Mouse (Mus musculus) embryonic facial prominence, embryonic 15.5 days (tissue): ENCODE data around the gene Wipf1. TPM values are rescaled to one million over a fixed set of nuclear protein-coding genes. Genes with fewer than 3 reads are reported as not detected.
"Not testable (repeated sequence)": the region's sequence is repeated elsewhere in the genome, so short reads cannot be mapped to it uniquely, and the experiment has no call there.

ENCODE experiments used
- ATAC-seq: fragments of 200-750 bp; cut with Nextera tagmentation; 2 replicates; pipeline ENCODE4 v1.8.0; 2017; ENCODE audit warnings: low read depth, moderate TSS enrichment; ENCODE audit not compliant: insufficient number of reproducible peaks, low FRiP score, low TSS enrichment
- H3K27ac ChIP-seq: fragments of 300-500 bp; sonication (generic); replicated peaks from 2 replicates; pipeline ENCODE4 v1.5.1; 2015; ENCODE audit warnings: mild to moderate bottlenecking, inconsistent platforms
- H3K27me3 ChIP-seq: fragments of 300-500 bp; sonication (generic); 2 replicates; pipeline ENCODE4 v1.6.1; 2015; ENCODE audit warnings: inconsistent platforms
- H3K36me3 ChIP-seq: fragments of 300-500 bp; sonication (generic); 2 replicates; pipeline ENCODE4 v1.6.1; 2015; ENCODE audit warnings: mild to moderate bottlenecking, inconsistent platforms
- H3K4me1 ChIP-seq: fragments of 300-500 bp; sonication (generic); 2 replicates; pipeline ENCODE4 v1.6.1; 2015; ENCODE audit warnings: inconsistent platforms
- H3K4me2 ChIP-seq: fragments of 300-500 bp; sonication (generic); replicated peaks from 2 replicates; pipeline ENCODE4 v1.6.1; 2015; ENCODE audit warnings: mild to moderate bottlenecking, inconsistent platforms
- H3K4me3 ChIP-seq: fragments of 300-500 bp; sonication (generic); replicated peaks from 2 replicates; pipeline ENCODE4 v1.5.1; 2015; ENCODE audit warnings: mild to moderate bottlenecking, inconsistent platforms
- H3K9ac ChIP-seq: fragments of 300-500 bp; sonication (generic); 2 replicates; pipeline ENCODE4 v1.6.1; 2015; ENCODE audit warnings: inconsistent platforms
- H3K9me3 ChIP-seq: fragments of 300-500 bp; sonication (generic); replicated peaks from 2 replicates; pipeline ENCODE4 v1.6.1; 2016; ENCODE audit warnings: inconsistent platforms
- WGBS: fragments of 180-500 bp; shearing (Covaris S2); methylation state at CpG from one replicate; pipeline ENCODE4 v1.1.7; 2015; 5-methylcytosine and 5-hydroxymethylcytosine counted together
- polyA plus RNA-seq: library from polyadenylated mRNA; unstranded; fragments of >200 nt; fragmentation: Nextera tagmentation; extraction: Ambion mirVana; gene quantifications from 2 replicates; pipeline ENCODE4 v1.2.1, GENCODE M21; 2015

Wipf1 gene
- polyA plus RNA-seq, 1 experiment from 2014 or later: 20.0 TPM

DNA sequence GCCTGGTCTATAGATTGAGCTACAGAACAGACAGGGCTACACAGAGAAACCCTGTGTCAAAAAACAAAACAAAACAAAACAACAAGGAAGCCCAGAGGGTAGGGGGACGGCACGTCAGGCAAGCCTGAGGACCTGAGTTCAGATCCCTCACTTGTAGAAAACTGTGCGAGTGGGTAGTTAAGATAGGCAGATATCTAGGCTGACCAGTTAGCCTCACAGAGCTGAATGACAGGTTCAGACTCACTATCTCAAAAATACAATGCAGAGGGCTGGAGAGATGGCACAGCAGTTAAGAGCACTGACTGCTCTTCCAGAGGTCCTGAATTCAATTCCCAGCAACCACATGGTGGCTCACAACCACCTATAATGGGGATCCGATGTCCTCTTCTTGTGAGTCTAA is 23.2 kb downstream of the Wipf1 start:
- not testable (repeated sequence) for H3K4me2 ChIP-seq, H3K36me3 ChIP-seq, H3K27ac ChIP-seq, H3K9me3 ChIP-seq, H3K4me3 ChIP-seq, ATAC-seq, H3K27me3 ChIP-seq, H3K9ac ChIP-seq
- WGBS: 94% methylated on average over 4 of the region's 4 CpGs
- H3K4me1 ChIP-seq: peaks cover 41% of the 10 kb centered on the region

DNA sequence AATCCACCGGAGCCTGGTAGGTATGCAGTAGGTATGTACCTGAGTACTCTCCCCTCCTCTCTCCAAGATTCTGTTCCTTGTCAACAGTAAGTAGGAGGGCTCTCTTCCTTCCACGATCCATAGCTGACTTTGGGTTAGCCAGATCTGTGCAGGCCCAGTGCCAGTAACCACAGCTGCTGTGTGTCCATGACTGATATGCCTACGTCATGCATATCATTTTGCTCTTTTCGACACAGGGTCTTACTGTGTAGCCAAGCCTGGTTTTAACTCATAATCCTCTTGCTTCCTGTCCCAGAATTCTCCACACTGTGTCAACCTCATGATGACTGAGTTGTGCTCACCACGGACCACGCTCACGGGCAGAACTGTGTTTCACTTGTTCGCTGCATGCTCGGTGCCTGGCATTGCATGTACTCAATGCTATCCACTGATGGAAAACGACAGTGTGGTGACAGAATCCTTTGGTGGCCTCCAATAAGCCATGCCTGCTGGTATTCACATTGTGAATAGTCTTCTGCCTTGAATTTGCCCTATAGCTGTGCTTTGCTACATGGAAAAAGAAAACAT is 26.6 kb downstream of the Wipf1 start:
- no peaks in the 10 kb centered on the region for H3K9me3 ChIP-seq
- 70% methylated on average over 10 of the region's 10 CpGs for WGBS

DNA sequence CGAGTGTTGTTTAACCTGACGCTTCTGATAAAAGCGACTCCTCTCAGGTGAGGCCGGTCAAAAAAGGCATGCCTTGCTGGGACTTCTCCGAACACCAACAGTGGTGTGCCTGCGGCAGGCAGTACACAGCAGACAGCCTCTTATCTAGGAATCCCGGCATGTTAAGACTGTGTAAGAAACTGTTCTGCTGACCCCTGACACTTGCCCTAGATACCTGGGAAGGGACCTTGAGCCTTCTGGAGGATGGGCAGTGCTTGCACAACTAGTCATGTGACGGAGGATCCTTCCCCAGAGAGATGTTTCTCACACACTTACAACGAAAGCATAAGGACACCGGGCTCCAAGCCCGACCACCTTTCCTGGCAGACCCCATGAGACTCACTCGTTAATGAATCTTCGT is 28.7 kb downstream of the Wipf1 start:
- H3K4me2 ChIP-seq: no peak overlapping the region
- H3K27me3 ChIP-seq: no peaks in the 10 kb centered on the region
- H3K36me3 ChIP-seq: no peaks in the 10 kb centered on the region; the same call in 1 of the 2 replicates
- WGBS: 82% methylated on average over 13 of the region's 13 CpGs
- no peak overlapping the region for H3K4me3 ChIP-seq
- ATAC-seq: no peak
- H3K9ac ChIP-seq: no peak overlapping the region
- peaks cover 20% of the 10 kb centered on the region for H3K4me1 ChIP-seq
- no peak overlapping the region for H3K27ac ChIP-seq
- H3K9me3 ChIP-seq: no peaks in the 10 kb centered on the region

More for the DNA sequence above, 26.6 kb downstream of the Wipf1 start:
- Histone ChIP-seq H3K9ac (no peak overlapping the region), H3K36me3 (no peaks in the 10 kb centered on the region; the same call in 1 of the 2 replicates), H3K4me2 (no peak overlapping the region), H3K4me3 (no peak overlapping the region), H3K4me1 (peaks cover 14% of the 10 kb centered on the region), H3K27me3 (no peaks in the 10 kb centered on the region), H3K27ac (peak overlapping the region; percentile 56; the same call in 1 of the 2 replicates)
- peak; percentile 73 for ATAC-seq

DNA sequence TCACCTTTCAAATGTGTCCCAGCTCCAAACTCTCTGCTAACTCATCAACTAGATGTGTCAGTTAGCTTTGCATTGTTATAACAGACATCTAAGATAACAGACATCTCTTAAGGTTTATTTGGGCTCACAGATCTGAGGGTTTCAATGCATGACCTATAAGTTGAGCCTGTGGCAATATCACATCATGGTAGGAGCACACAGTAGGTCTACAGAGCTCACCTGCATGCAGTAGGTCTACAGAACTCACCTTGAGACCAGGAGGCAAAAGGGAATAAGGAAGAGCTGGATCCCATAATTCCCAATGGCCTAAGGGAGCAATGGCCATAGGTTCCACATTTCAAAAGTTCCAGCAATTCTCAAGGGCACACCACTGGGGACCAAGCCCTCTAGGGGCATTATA is 31.2 kb downstream of the Wipf1 start:
- H3K9me3 ChIP-seq: no peaks in the 10 kb centered on the region
- no peak for ATAC-seq
- H3K27ac ChIP-seq: no peak overlapping the region
- H3K4me1 ChIP-seq: peaks cover 24% of the 10 kb centered on the region
- H3K9ac ChIP-seq: no peak overlapping the region
- H3K4me3 ChIP-seq: no peak overlapping the region
- H3K4me2 ChIP-seq: no peak overlapping the region
- no peaks in the 10 kb centered on the region; the same call in 1 of the 2 replicates for H3K36me3 ChIP-seq
- H3K27me3 ChIP-seq: no peaks in the 10 kb centered on the region

DNA sequence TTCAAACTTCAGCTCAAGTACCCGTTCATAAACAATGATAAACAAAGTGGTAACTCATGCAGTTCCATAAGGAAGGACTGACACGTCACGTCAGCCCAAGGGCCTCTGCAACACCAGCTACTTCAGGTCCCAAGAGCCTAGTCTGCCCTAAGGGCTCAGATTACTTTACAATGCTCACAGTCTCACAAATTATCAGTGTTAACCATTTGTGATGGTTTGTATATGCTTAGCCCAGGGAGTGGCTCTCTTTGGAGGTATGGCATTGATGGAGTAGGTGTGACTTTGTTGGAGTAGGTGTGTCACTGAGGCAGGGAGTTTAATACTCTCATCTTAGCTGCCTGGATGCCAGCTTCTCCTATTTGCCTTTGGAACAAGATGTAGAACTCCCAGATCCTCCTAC is 32.0 kb downstream of the Wipf1 start:
- Histone ChIP-seq H3K36me3 (no peaks in the 10 kb centered on the region; the same call in 1 of the 2 replicates), H3K4me3 (no peak overlapping the region), H3K9ac (no peak overlapping the region), H3K27me3 (no peaks in the 10 kb centered on the region), H3K9me3 (no peaks in the 10 kb centered on the region), H3K4me1 (peaks cover 27% of the 10 kb centered on the region), H3K27ac (no peak overlapping the region), H3K4me2 (no peak overlapping the region)
- 40% methylated on average over 3 of the region's 3 CpGs for WGBS
- no peak for ATAC-seq

DNA sequence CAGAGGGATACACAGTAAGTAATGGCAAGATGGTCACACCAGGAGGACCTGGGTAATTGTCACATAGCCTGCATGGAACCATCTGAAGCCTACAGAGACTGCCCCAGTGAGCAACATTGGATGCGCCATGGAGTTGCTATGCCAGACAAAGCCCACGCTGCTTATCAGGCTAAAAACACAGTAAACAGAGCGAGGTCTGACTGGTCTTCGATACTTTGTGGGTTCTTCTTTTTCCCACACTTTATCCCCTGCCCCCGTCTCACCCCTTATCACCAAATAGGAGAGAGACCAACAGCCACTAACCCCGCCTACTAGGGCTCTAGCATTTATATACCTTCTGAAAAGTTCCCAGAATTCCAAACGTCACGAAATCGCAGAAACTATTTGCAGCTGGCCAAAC is 32.6 kb downstream of the Wipf1 start:
- peaks cover 26% of the 10 kb centered on the region for H3K4me1 ChIP-seq
- H3K27ac ChIP-seq: no peak overlapping the region
- H3K4me2 ChIP-seq: no peak overlapping the region
- H3K36me3 ChIP-seq: no peaks in the 10 kb centered on the region; the same call in 1 of the 2 replicates
- H3K9ac ChIP-seq: no peak overlapping the region
- no peaks in the 10 kb centered on the region for H3K27me3 ChIP-seq
- H3K9me3 ChIP-seq: no peaks in the 10 kb centered on the region
- ATAC-seq: no peak
- H3K4me3 ChIP-seq: no peak overlapping the region
- WGBS: 80% methylated on average over 9 of the region's 9 CpGs

DNA sequence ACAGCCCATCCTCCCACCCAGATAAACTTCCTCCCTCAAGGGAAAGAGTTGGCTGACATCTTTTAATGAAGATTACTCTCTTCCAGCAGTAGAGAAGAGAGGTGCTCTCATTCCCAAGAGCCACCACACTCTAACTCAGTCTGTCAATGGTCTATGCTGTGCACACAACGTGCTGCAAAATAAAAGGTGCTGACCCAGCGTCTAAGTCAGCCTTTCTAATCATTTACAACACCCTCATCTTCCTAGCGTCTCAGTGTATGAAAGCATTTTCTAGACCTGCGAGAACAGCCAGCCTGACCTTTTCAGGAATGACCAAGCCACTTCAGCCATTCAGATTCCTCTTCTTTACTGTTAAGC is 33.2 kb downstream of the Wipf1 start:
- WGBS: 71% methylated on average over 4 of the region's 4 CpGs

DNA sequence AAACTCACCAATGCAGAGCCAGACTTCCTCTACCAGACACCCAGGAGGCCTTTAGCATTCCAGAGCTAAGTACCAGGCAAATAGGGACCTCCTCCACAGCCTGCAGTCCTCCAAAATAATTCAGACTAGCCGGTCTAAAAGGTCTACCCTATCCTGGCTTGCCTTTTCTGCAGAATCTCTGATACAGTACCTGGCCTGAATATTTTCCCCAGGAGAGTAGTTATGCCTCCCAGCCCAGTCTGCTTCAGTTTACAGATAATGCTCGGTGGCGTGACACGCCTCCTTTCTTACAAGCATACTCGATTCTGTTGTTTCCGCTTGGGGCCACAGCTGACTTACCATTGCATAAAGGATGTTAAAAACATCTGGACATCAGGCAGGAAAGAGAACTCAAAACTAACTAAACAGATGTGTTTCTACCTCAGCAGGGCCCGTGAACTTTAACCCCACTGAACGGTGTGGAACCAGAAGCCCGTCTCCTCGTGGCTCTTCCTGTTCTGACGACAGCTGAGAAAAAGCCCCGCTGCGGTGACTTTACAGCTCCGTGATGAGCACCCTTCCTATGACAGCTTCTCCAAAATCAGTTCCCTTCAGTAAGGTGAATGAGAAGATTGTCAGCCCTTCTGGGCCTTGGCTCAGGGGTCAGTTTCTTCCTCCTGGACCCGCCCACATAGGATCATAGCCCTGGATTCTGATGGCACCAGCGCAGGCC is 33.8 kb downstream of the Wipf1 start:
- H3K4me2 ChIP-seq: no peak overlapping the region
- no peaks in the 10 kb centered on the region for H3K9me3 ChIP-seq
- peak overlapping the region; percentile 68; the same call in 1 of the 2 replicates for H3K27ac ChIP-seq
- no peaks in the 10 kb centered on the region for H3K27me3 ChIP-seq
- no peaks in the 10 kb centered on the region; the same call in 1 of the 2 replicates for H3K36me3 ChIP-seq
- H3K4me1 ChIP-seq: peaks cover 38% of the 10 kb centered on the region
- 31% methylated on average over 16 of the region's 16 CpGs for WGBS
- ATAC-seq: 0 out of 2 replicates have a peak, but pooled peaks have one; percentile 5
- no peak overlapping the region for H3K4me3 ChIP-seq
- H3K9ac ChIP-seq: no peak overlapping the region

More for the DNA sequence above, 33.2 kb downstream of the Wipf1 start:
- H3K4me3 ChIP-seq: no peak overlapping the region
- no peaks in the 10 kb centered on the region for H3K27me3 ChIP-seq
- ATAC-seq: no peak
- no peak overlapping the region for H3K4me2 ChIP-seq
- H3K27ac ChIP-seq: peak overlapping the region; percentile 68; the same call in 1 of the 2 replicates
- H3K9ac ChIP-seq: no peak overlapping the region
- peaks cover 32% of the 10 kb centered on the region for H3K4me1 ChIP-seq
- H3K9me3 ChIP-seq: no peaks in the 10 kb centered on the region
- no peaks in the 10 kb centered on the region; the same call in 1 of the 2 replicates for H3K36me3 ChIP-seq

DNA sequence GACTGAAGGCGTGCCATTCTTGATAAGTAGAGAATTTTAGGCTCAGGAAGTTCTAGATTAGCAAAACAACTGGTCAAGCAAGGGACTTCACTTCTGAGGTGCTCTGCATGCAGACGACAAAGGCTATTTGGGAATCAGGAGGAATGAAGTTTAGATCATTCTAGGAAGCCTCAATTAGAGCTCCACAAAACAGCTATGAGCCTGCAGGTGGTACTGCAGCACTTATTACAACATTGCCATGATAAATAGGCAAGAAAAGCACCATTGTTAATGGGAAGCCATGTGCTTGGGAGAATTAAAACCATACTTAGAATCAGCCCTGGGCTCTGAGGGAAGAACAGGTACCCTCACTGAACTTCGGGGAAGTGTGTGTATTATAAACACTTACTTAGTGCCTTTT is 36.0 kb downstream of the Wipf1 start:
- Histone ChIP-seq H3K27me3 (no peaks in the 10 kb centered on the region), H3K9ac (no peak overlapping the region), H3K27ac (no peak overlapping the region; the same call in 1 of the 2 replicates), H3K4me2 (no peak overlapping the region), H3K9me3 (no peaks in the 10 kb centered on the region), H3K4me1 (peaks cover 44% of the 10 kb centered on the region), H3K4me3 (no peak overlapping the region), H3K36me3 (no peaks in the 10 kb centered on the region)
- WGBS: 52% methylated on average over 3 of the region's 3 CpGs
- no peak for ATAC-seq

DNA sequence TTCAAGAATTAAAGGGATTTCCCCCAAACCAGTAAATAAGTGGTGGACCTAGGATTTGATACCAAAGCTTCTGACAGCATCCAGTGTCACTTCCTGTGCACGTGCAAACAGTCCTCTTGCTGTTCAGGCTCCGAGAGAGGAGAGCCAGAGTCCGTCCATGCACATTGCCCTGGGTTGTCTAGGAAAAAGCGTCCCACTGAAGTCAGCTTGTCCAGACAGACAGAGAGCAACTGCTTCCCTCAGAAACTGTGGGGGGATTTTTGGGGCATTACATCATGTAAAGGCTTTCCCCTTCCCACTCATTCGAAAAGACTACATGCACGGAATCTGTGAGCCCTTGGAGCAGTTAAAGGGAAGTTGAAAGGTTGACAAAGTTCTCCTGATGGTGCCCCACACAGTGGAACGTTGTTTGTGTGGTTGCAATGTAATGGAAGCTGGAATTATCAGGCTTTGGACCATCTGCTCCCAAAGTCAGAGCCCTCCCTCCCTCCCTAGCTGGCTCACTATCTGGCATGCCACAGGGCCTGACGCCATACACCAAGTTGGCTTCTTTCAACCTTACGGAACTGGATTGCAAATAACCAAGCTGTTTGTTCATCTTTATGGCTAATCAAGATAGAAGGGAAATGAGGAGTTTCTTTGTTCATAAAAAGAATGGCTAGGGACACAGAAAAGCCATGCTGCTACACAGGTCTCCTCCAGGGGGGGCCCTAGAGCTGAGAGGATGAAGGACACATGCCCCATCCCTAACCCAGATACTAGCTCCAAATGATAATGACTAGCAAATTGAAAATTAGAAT is 37.9 kb downstream of the Wipf1 start:
- Histone ChIP-seq H3K27me3 (no peaks in the 10 kb centered on the region), H3K4me3 (no peak overlapping the region), H3K36me3 (no peaks in the 10 kb centered on the region), H3K4me2 (no peak overlapping the region), H3K9me3 (no peaks in the 10 kb centered on the region), H3K27ac (peak overlapping the region; percentile 72), H3K9ac (no peak overlapping the region), H3K4me1 (peaks cover 57% of the 10 kb centered on the region)
- 39% methylated on average over 9 of the region's 9 CpGs for WGBS
- ATAC-seq: no peak

DNA sequence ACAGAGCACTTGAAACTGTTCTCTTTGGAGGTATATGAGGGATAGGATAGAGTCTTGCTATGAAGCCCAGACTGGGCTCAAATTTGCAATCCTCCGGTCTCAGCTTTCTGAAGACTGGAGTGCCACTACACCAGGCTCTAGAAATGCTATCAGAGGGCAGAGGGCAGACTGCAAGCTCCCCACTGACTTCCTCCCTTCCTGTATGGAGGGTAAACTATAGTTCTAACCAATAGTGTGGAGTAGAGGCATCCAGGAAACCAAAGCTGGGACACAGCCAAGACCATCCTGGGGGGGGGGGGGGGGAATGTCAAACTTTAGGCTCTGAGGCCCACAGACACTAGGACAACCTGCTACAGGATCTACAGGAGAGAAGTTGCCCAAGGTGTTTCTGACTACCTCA is 39.1 kb downstream of the Wipf1 start:
- no peak overlapping the region for H3K9ac ChIP-seq
- 75% methylated on average over 1 of the region's 1 CpGs for WGBS
- H3K4me3 ChIP-seq: no peak overlapping the region
- H3K27me3 ChIP-seq: no peaks in the 10 kb centered on the region
- ATAC-seq: no peak
- no peak overlapping the region for H3K4me2 ChIP-seq
- H3K9me3 ChIP-seq: no peaks in the 10 kb centered on the region
- H3K36me3 ChIP-seq: no peaks in the 10 kb centered on the region
- peak overlapping the region; percentile 72; the same call in 1 of the 2 replicates for H3K27ac ChIP-seq
- peaks cover 57% of the 10 kb centered on the region for H3K4me1 ChIP-seq
